Mouse (Mus musculus) hindbrain, embryonic 15.5 days (tissue): Measurements from ENCODE around the gene Tnfsfm13. TPM values are rescaled to one million over a fixed set of nuclear protein-coding genes. Genes with fewer than 3 reads are reported as not detected.
"Not testable (repeated sequence)": the region's sequence is repeated elsewhere in the genome, so short reads cannot be mapped to it uniquely, and the experiment has no call there.

Source experiments
- ATAC-seq: fragments of 200-750 bp; cut with Nextera tagmentation; 2 replicates; pipeline ENCODE4 v1.8.0; 2017; ENCODE audit warnings: low read depth, moderate number of reproducible peaks, moderate TSS enrichment; ENCODE audit not compliant: low FRiP score
- H3K27ac ChIP-seq: fragments of 300-500 bp; sonication (generic); replicated peaks from 2 replicates; pipeline ENCODE4 v1.5.1; 2015; ENCODE audit warnings: mild to moderate bottlenecking, inconsistent platforms
- H3K27me3 ChIP-seq: fragments of 300-500 bp; sonication (generic); 2 replicates; pipeline ENCODE4 v1.6.1; 2015; ENCODE audit warnings: control low read depth, inconsistent platforms
- H3K36me3 ChIP-seq: fragments of 300-500 bp; sonication (generic); 2 replicates; pipeline ENCODE4 v1.6.1; 2015; ENCODE audit warnings: control low read depth, inconsistent platforms
- H3K4me1 ChIP-seq: fragments of 300-500 bp; sonication (generic); replicated peaks from 2 replicates; pipeline ENCODE4 v1.6.1; 2015; ENCODE audit warnings: control low read depth, inconsistent platforms
- H3K4me2 ChIP-seq: fragments of 300-500 bp; sonication (generic); 2 replicates; pipeline ENCODE4 v1.6.1; 2015; ENCODE audit warnings: moderate library complexity, mild to moderate bottlenecking, inconsistent platforms
- H3K4me3 ChIP-seq: fragments of 300-500 bp; sonication (generic); 2 replicates; pipeline ENCODE4 v1.5.1; 2015; ENCODE audit warnings: mild to moderate bottlenecking, inconsistent platforms
- H3K9ac ChIP-seq: fragments of 300-500 bp; sonication (generic); 2 replicates; pipeline ENCODE4 v1.6.1; 2015; ENCODE audit warnings: inconsistent platforms
- H3K9me3 ChIP-seq: fragments of 300-500 bp; sonication (generic); 2 replicates; pipeline ENCODE4 v1.6.1; 2016; ENCODE audit warnings: control low read depth, inconsistent platforms
- WGBS: fragments of 180-500 bp; shearing (Covaris S2); methylation state at CpG from one replicate; pipeline ENCODE4 v1.1.7; 2015; 5-methylcytosine and 5-hydroxymethylcytosine counted together
- polyA plus RNA-seq: library from polyadenylated mRNA; unstranded; fragments of >200 nt; fragmentation: Nextera tagmentation; extraction: Ambion mirVana; gene quantifications from 2 replicates; pipeline ENCODE4 v1.2.1, GENCODE M21; 2015

Gene Tnfsfm13
- polyA plus RNA-seq, 1 experiment from 2014 or later = 1.9 TPM

DNA sequence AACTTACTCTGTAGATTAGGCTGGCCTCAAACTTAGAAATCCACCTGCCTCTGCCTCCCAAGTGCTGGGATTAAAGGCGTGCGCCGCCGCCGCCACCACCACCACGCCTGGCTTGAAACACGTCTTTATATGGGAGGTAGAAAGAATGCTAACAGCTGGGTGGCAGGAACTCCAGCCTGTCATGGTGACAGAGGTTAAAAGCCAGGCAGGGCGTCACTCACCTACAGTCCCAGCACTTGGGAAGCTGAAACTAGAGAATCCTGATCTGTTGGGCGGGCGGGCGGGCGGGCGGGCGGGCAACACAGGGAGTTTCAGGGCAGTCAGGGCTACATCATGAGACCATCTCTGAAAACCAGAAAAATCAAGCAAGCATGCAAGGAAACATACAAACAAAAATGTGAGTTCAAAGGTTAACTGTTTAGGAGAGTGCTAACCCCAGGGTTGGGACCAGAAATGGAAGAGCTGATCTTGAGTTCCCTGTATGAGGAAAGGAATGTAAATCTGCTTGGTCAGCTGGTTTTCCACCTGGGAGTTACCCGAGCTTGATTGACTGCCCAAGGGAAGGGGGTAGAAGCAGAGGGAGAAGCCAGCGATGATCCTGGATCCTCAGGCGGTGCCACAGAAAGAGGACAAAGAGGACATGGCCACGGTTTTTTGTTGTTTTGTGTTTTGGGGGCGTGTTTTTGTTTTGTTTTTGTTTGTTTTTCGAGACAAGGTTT, 17.2 kb upstream of the Tnfsfm13 start:
- Histone ChIP-seq H3K9ac (no peak overlapping the region), H3K27ac (no peak overlapping the region), H3K4me3 (no peak overlapping the region), H3K4me2 (no peak overlapping the region), H3K9me3 (no peaks in the 10 kb centered on the region), H3K27me3 (no peaks in the 10 kb centered on the region), H3K36me3 (no peaks in the 10 kb centered on the region), H3K4me1 (0 out of 2 replicates have a peak, but pooled peaks cover 3% of the 10 kb centered on the region)
- no peak for ATAC-seq
- 84% methylated on average over 20 of the region's 20 CpGs for WGBS

DNA sequence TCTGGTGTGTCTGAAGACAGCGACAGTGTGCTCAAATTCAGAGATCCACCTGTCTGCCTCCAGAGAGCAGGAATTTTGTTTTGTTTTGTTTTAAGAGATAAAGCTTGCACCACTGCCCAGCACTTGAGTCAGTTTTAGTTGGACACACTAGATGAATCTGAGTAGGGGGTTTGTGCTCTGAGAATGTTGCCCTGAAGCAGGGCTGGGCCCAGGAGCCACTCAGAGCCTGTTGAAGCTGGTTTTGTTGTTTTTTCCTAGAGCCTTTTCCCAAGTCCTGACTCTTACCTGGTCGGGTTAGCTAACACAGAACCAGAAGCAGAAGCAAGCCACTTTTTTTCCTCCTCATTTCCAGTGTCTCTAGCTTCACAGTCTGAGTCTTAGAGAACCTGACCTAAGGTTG, 15.2 kb upstream of the Tnfsfm13 start:
- H3K36me3 ChIP-seq = no peaks in the 10 kb centered on the region
- H3K4me2 ChIP-seq = no peak overlapping the region
- no peak overlapping the region for H3K4me3 ChIP-seq
- no peak overlapping the region for H3K9ac ChIP-seq
- H3K9me3 ChIP-seq = no peaks in the 10 kb centered on the region
- H3K27me3 ChIP-seq = no peaks in the 10 kb centered on the region
- H3K27ac ChIP-seq = no peak overlapping the region
- WGBS = 86% methylated on average over 2 of the region's 2 CpGs
- no peak for ATAC-seq
- H3K4me1 ChIP-seq = peaks cover 8% of the 10 kb centered on the region; the same call in 1 of the 2 replicates

DNA sequence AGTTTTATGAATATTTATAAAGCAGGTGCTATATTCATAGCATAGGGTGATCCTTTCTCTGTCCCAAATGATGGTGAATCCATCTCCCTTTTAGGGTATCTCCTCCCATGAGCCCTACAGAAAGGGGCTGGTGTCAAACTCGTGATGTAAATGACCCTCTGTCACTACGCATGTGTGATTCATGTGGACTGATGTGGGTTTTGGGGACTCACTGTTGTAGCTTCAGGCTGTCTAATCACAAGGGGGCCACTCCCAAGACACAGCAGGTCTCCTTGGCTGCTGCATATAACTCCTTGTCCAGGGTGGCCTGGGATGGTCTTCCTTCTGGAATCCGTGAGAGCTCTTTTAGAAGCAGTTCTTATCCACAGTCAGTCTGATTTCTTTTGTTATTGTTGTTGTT, 14.6 kb upstream of the Tnfsfm13 start:
- WGBS = 57% methylated on average over 3 of the region's 3 CpGs

DNA sequence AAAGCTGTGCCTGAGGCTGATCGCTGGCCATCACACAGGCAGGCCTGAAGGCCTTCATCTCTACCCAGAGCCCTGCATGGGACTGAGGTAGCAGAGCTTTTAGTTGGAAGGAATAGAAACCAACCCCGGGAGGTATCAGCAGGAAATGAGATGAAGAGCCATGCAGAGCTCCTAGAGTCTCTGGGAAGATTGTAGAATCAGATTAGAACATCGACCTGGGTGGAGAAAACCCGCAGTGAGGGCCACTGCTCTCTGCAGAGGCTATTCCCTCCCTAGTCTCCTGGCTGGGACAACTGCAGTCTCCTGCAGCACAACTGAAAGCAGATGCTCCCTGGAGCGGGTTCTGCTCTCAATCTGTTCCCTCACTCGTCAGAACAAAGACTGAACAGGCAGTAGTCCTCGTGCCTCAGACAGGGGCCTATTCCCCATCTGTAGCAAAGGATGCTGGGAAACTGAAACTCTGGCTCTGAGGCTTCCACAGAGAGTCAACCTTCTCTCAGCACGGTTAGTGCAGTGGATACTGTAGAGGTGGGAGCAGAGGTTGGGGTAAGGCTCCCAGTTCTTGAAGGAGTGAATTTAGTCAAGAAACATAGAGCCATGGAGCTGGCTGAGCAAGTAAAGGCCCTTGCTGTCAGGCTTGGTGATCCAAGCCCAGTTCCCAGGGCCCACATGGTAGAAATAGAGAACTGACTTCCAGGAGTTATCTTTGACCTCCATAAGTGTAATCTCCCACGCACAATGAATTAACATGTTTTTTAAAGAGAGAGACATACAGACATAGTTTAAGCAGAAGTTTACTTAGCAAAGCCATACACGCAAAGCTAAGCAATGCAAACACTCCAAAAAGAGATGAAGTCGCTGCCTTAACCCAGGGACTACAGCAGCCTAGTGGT, 13.9 kb upstream of the Tnfsfm13 start:
- H3K4me2 ChIP-seq = no peak overlapping the region
- no peaks in the 10 kb centered on the region for H3K9me3 ChIP-seq
- no peak overlapping the region for H3K4me3 ChIP-seq
- no peaks in the 10 kb centered on the region for H3K27me3 ChIP-seq
- no peak overlapping the region for H3K27ac ChIP-seq
- no peak overlapping the region for H3K9ac ChIP-seq
- H3K4me1 ChIP-seq = peaks cover 8% of the 10 kb centered on the region; the same call in 1 of the 2 replicates
- WGBS = 54% methylated on average over 11 of the region's 11 CpGs
- ATAC-seq = no peak
- H3K36me3 ChIP-seq = no peaks in the 10 kb centered on the region

More for the DNA sequence above, 14.6 kb upstream of the Tnfsfm13 start:
- Histone ChIP-seq H3K27me3 (no peaks in the 10 kb centered on the region), H3K4me2 (no peak overlapping the region), H3K36me3 (no peaks in the 10 kb centered on the region), H3K4me3 (no peak overlapping the region), H3K4me1 (peaks cover 8% of the 10 kb centered on the region; the same call in 1 of the 2 replicates), H3K9ac (no peak overlapping the region), H3K27ac (no peak overlapping the region), H3K9me3 (no peaks in the 10 kb centered on the region)
- ATAC-seq = no peak

DNA sequence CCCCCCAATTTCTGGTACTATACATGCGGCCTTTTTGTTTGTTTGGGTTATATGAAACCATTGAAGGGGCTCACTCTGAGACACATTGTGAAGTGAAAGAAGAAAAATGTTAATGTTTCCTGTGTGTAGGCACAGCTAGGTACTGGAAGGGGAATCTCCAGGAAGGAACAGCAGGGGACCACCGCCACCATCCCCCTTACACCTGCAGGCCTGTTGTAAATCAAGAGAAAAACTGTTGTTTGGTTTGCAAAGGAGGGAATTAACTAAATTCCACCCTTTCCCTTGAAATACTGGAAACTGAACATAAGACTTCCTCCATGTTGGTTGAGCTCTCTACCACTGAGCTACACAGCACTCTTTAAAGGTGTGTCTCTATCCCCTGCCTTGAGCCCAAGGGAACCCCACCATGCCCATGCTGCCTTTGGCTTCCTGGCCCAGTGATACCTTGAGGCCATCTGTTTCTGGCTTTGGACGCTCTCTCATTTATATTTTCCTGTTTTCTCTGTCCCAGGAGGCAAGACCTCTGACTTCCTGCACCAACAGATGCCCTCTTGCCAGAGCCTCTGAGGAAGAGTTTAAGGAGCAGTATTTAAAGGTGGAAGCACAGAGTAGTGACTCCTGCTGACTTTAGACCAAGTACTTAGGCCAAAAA, 12.8 kb upstream of the Tnfsfm13 start:
- Histone ChIP-seq H3K4me2 (no peak overlapping the region), H3K4me3 (no peak overlapping the region), H3K27me3 (no peaks in the 10 kb centered on the region), H3K36me3 (no peaks in the 10 kb centered on the region), H3K9ac (no peak overlapping the region), H3K9me3 (no peaks in the 10 kb centered on the region), H3K27ac (no peak overlapping the region), H3K4me1 (peaks cover 8% of the 10 kb centered on the region; the same call in 1 of the 2 replicates)
- WGBS = 85% methylated on average over 3 of the region's 3 CpGs
- ATAC-seq = no peak

DNA sequence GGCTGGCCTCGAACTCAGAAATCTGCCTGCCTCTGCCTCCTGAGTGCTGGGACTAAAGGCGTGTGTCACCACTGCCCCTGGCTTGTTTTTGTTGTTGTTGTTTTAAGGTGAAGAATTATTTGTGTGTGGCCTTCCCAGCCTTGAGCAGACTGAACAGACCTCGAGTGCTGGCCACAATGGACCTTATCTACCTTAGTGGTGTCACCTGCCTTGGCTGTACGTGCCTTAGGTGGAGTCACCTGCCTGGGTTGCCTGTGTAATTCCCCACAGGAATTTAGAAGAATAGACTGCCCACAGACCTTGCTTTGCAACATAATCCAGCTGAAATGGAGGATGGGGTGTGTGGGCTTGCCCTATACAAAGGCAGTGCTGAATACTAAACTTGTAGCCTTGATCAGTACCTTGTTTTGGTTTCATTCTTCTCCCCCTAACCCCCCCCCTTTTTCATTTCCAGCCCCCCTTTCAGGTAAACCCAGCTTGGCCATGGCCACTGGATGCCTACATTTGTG, 12.0 kb upstream of the Tnfsfm13 start:
- WGBS = 86% methylated on average over 4 of the region's 4 CpGs

DNA sequence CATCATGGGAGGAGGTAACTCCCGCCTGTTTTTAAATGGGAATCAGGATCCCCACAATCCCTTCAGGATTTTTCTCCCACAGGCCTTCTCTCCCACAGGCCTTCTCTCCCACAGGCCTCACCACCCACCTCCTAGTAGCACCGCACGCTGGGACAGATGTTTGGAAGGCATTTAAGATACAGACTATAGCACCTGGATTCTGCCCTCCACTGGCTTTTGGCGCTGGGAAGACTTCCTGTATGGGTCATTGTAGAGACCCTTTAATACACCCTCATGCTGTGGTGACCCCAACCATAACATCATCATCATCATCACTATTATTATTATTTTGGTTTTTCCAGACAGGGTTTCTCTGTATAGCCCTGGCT, 11.6 kb upstream of the Tnfsfm13 start:
- no peak for ATAC-seq
- Histone ChIP-seq H3K9me3 (no peaks in the 10 kb centered on the region), H3K4me2 (no peak overlapping the region), H3K4me1 (peaks cover 8% of the 10 kb centered on the region; the same call in 1 of the 2 replicates), H3K27ac (peak overlapping the region; percentile 57), H3K4me3 (no peak overlapping the region), H3K36me3 (no peaks in the 10 kb centered on the region), H3K9ac (no peak overlapping the region), H3K27me3 (no peaks in the 10 kb centered on the region)
- 82% methylated on average over 4 of the region's 4 CpGs for WGBS

More for the DNA sequence above, 12.0 kb upstream of the Tnfsfm13 start:
- no peak for ATAC-seq
- Histone ChIP-seq H3K9ac (no peak overlapping the region), H3K27me3 (no peaks in the 10 kb centered on the region), H3K27ac (no peak overlapping the region), H3K4me2 (no peak overlapping the region), H3K4me3 (no peak overlapping the region), H3K36me3 (no peaks in the 10 kb centered on the region), H3K4me1 (peaks cover 8% of the 10 kb centered on the region; the same call in 1 of the 2 replicates), H3K9me3 (no peaks in the 10 kb centered on the region)

DNA sequence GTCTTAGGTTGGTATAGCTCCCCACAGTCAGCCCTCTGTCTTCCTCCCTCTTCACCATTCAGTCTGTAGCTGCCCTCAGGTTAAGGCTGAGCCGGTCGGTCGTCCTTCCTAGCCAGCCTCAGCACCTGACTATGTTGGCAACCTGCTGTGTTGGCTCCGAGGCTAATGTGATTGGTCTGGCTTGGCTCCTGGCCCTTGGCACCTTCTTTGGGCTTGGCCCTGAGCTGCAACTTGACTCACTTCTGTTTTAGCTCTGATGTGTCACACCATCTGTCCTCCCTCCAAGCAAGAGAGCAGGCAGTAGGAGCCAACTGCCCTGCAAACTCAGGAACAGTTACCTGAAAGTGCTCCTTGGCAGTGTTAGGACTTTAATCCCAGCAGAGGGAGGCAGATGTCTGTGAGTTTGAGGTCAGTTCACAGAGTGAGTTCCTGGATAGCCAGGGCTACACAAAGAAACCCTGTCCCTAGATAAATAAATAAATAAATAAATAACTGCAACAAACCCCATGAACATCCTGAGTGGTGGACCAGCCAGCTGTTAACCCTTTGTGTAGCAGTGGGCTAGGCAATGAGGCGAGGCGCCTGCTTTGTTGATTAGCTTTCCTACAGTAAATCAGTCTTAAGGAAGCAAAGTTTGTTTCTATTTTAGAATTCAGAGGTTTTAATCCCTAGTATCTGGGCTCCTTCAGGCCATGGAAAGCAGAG, 11.0 kb upstream of the Tnfsfm13 start:
- no peak overlapping the region for H3K9ac ChIP-seq
- no peaks in the 10 kb centered on the region for H3K9me3 ChIP-seq
- H3K36me3 ChIP-seq = no peaks in the 10 kb centered on the region
- peak overlapping the region; percentile 57 for H3K27ac ChIP-seq
- no peaks in the 10 kb centered on the region for H3K27me3 ChIP-seq
- H3K4me1 ChIP-seq = peaks cover 8% of the 10 kb centered on the region; the same call in 1 of the 2 replicates
- 51% methylated on average over 6 of the region's 6 CpGs for WGBS
- ATAC-seq = no peak
- H3K4me3 ChIP-seq = no peak overlapping the region
- no peak overlapping the region for H3K4me2 ChIP-seq

DNA sequence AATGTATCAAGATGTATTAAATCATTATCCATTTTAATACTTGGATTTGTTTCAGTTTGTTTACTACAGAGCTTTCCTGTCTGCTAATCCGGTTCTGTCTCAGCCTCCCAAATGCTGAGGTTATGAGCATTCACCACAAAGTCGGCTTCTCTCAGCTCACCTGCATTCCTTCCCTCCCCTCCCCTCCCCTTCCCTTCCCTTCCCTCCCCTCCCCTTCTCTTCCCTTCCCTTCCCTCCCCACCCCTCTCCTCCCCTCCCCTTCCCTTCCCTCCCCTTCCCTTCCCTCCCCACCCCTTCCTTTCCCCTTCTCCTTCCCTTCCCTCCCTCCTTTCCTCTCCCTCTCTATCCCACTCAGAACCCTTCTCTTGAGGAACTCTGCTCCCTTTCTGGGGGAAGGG, 8.7 kb upstream of the Tnfsfm13 start:
- WGBS = 53% methylated on average over 2 of the region's 2 CpGs
- Histone ChIP-seq H3K4me3 (no peak overlapping the region), H3K4me2 (no peak overlapping the region), H3K4me1 (peaks cover 8% of the 10 kb centered on the region; the same call in 1 of the 2 replicates), H3K9ac (no peak overlapping the region), H3K27me3 (no peaks in the 10 kb centered on the region), H3K27ac (no peak overlapping the region), H3K9me3 (no peaks in the 10 kb centered on the region), H3K36me3 (no peaks in the 10 kb centered on the region)
- no peak for ATAC-seq

DNA sequence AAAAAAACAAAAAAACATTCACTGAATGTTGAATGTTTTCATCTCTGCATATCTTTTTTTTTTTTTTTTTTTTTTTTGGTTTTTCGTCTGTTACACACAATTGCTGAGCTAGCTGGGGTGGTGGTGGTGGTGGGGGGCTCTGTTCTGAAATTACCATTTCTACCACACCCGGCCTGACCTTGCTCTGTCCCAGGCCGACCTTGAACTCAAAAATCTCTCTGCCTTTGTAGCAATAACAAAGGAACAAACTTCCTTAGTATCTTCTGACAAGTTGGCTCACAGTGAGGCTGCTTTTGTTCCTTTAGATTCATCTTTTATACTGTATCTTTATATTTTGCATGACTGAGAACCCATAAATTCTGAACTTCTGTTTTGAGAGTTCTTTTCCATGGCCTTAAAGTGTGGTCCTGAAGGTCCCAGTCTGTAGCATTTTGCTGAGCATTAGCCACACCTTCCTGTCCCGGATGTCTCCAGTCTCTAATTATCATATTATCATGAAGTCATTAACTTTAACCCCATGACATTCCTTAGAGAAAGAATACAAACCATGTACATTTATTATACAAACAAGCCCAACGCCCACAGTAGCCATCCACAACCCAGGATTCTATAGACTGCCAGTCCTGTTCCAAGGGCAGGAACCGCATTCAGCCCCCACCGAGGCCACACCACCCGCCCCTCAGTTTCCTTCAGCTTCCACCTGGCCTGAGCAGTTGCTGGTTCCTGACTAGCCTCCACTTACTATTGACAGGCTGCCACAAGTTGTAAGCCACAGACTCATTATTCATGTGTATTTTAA, 8.1 kb upstream of the Tnfsfm13 start:
- Histone ChIP-seq H3K9ac (no peak overlapping the region), H3K4me3 (no peak overlapping the region), H3K27ac (no peak overlapping the region), H3K4me1 (peaks cover 5% of the 10 kb centered on the region; the same call in 1 of the 2 replicates), H3K27me3 (no peaks in the 10 kb centered on the region), H3K36me3 (no peaks in the 10 kb centered on the region), H3K4me2 (no peak overlapping the region), H3K9me3 (no peaks in the 10 kb centered on the region)
- 63% methylated on average over 8 of the region's 8 CpGs for WGBS
- no peak for ATAC-seq

DNA sequence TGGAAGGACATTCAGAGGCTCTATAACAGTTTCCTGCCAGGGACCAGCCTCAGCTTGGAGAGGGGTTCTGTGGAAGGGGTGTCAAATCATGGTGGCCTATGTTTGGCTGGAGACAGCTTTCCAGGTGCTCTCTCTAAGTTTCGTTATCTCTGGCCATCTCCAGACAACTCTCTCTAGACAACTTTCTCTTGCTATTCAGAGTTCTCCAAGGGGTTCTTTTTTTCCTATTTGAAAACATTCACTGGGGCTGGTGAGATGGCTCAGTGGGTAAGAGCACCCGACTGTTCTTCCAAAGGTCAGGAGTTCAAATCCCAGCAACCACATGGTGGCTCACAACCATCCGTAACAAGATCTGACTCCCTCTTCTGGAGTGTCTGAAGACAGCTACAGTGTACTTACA, 7.5 kb upstream of the Tnfsfm13 start:
- not testable (repeated sequence) for H3K4me2 ChIP-seq, H3K27me3 ChIP-seq, H3K9me3 ChIP-seq, H3K27ac ChIP-seq, H3K4me1 ChIP-seq, H3K9ac ChIP-seq, H3K4me3 ChIP-seq, H3K36me3 ChIP-seq, ATAC-seq
- WGBS = 68% methylated on average over 3 of the region's 3 CpGs
